Mouse (Mus musculus): ENCODE results near the gene Olfr351. TPM values are rescaled to one million over a fixed set of nuclear protein-coding genes. Genes with fewer than 3 reads are reported as not detected.

Gene Olfr351
- not detected in 2 replicates for polyA plus RNA-seq (2015; fragmentation: Nextera tagmentation; extraction: Ambion mirVana)

- Histone ChIP-seq H3K27me3 (no peaks in the 10 kb centered on the region), H3K4me2 (replicated peaks) (no peak within 1 kb of the TSS), H3K36me3 (no peaks in the 10 kb centered on the region), H3K9ac (replicated peaks) (no peak within 1 kb of the TSS), H3K4me3 (replicated peaks) (no peak within 1 kb of the TSS), H3K4me1 (replicated peaks) (no peaks in the 10 kb centered on the region), H3K27ac (no peak within 1 kb of the TSS), H3K9me3 (0 out of 2 replicates have a peak, but pooled peaks cover 16% of the 10 kb centered on the region)
- WGBS: 75% methylated on average over 1 of the region's 1 CpGs
- ATAC-seq: no peak
Observed at GRCm38 (mm10) chr2:36862560-36862959, at the start of gene Olfr351. Gene Olfr351 (minus strand): TSS chr2:36862660.

GRCm38 (mm10) chr2:36905380-36905779 lies 42.9 kb upstream of the Olfr351 start, which contains the start of gene Olfr354:
Gene Olfr354 (plus strand): TSS chr2:36905680.
- Histone ChIP-seq H3K27ac (no peak within 1 kb of the TSS), H3K9me3 (peaks cover 41% of the 10 kb centered on the region), H3K9ac (replicated peaks) (no peak within 1 kb of the TSS), H3K4me2 (replicated peaks) (no peak within 1 kb of the TSS), H3K4me3 (replicated peaks) (no peak within 1 kb of the TSS), H3K36me3 (no peaks in the 10 kb centered on the region), H3K27me3 (no peaks in the 10 kb centered on the region), H3K4me1 (replicated peaks) (no peaks in the 10 kb centered on the region)
- ATAC-seq: no peak

GRCm38 (mm10) chr2:36897114-36897513 lies 34.7 kb upstream of the Olfr351 start:
- Histone ChIP-seq H3K9ac (replicated peaks) (no peak overlapping the region), H3K4me1 (replicated peaks) (no peaks in the 10 kb centered on the region), H3K27me3 (no peaks in the 10 kb centered on the region), H3K27ac (no peak overlapping the region), H3K9me3 (peaks cover 22% of the 10 kb centered on the region), H3K36me3 (no peaks in the 10 kb centered on the region), H3K4me3 (replicated peaks) (no peak overlapping the region), H3K4me2 (replicated peaks) (no peak overlapping the region)
- no peak for ATAC-seq

- no peaks in the 10 kb centered on the region for H3K36me3 ChIP-seq
- H3K9ac ChIP-seq (replicated peaks): no peak within 1 kb of the TSS
- no peak for ATAC-seq
- H3K4me1 ChIP-seq (replicated peaks): no peaks in the 10 kb centered on the region
- H3K4me2 ChIP-seq (replicated peaks): no peak within 1 kb of the TSS
- peaks cover 24% of the 10 kb centered on the region for H3K9me3 ChIP-seq
- no peak within 1 kb of the TSS for H3K4me3 ChIP-seq (replicated peaks)
- H3K27me3 ChIP-seq: no peaks in the 10 kb centered on the region
- H3K27ac ChIP-seq: no peak within 1 kb of the TSS
Observed at GRCm38 (mm10) chr2:36892836-36893235, 30.4 kb upstream of the Olfr351 start, which contains the start of gene Olfr353. Gene Olfr353 (minus strand): TSS chr2:36892936.

GRCm38 (mm10) chr2:36868160-36868559 lies 5.7 kb upstream of the Olfr351 start, which contains the start of gene Olfr352:
Gene Olfr352 (plus strand): TSS chr2:36868460.
- H3K4me3 ChIP-seq (replicated peaks): no peak within 1 kb of the TSS
- WGBS: 78% methylated on average over 1 of the region's 1 CpGs
- peaks cover 28% of the 10 kb centered on the region; the same call in 1 of the 2 replicates for H3K9me3 ChIP-seq
- no peak within 1 kb of the TSS for H3K27ac ChIP-seq
- H3K4me1 ChIP-seq (replicated peaks): no peaks in the 10 kb centered on the region
- ATAC-seq: no peak
- H3K4me2 ChIP-seq (replicated peaks): no peak within 1 kb of the TSS
- no peaks in the 10 kb centered on the region for H3K27me3 ChIP-seq
- no peaks in the 10 kb centered on the region for H3K36me3 ChIP-seq
- no peak within 1 kb of the TSS for H3K9ac ChIP-seq (replicated peaks)

GRCm38 (mm10) chr2:36846010-36846409 lies 16.4 kb downstream of the Olfr351 start, which contains the start of gene Olfr350:
Gene Olfr350 (plus strand): TSS chr2:36846310.
- Histone ChIP-seq H3K4me3 (replicated peaks) (no peak within 1 kb of the TSS), H3K9ac (replicated peaks) (no peak within 1 kb of the TSS), H3K36me3 (no peaks in the 10 kb centered on the region), H3K4me1 (replicated peaks) (no peaks in the 10 kb centered on the region), H3K4me2 (replicated peaks) (no peak within 1 kb of the TSS), H3K27ac (no peak within 1 kb of the TSS), H3K9me3 (peaks cover 25% of the 10 kb centered on the region), H3K27me3 (no peaks in the 10 kb centered on the region)
- ATAC-seq: no peak
- 90% methylated on average over 1 of the region's 1 CpGs for WGBS

- Histone ChIP-seq H3K4me2 (replicated peaks) (no peak within 1 kb of the TSS), H3K36me3 (no peaks in the 10 kb centered on the region), H3K9ac (replicated peaks) (no peak within 1 kb of the TSS), H3K4me1 (replicated peaks) (no peaks in the 10 kb centered on the region), H3K27ac (no peak within 1 kb of the TSS), H3K27me3 (no peaks in the 10 kb centered on the region), H3K9me3 (peaks cover 23% of the 10 kb centered on the region; the same call in 1 of the 2 replicates), H3K4me3 (replicated peaks) (no peak within 1 kb of the TSS)
- WGBS: 67% methylated on average over 1 of the region's 1 CpGs
- ATAC-seq: no peak
Observed at GRCm38 (mm10) chr2:36816932-36817331, 45.5 kb downstream of the Olfr351 start, which contains the start of gene Olfr3. Gene Olfr3 (minus strand): TSS chr2:36817032.

Other genes with a start within 250 kb of the Olfr351 start
- gene Olfr345, start 222.6 kb downstream of the Olfr351 start, polyA plus RNA-seq (2015; fragmentation: Nextera tagmentation; extraction: Ambion mirVana): not detected in 2 replicates
- not detected in 2 replicates for gene Olfr346, start 176.9 kb downstream of the Olfr351 start, polyA plus RNA-seq (2015; fragmentation: Nextera tagmentation; extraction: Ambion mirVana)
- not detected in 2 replicates for gene Olfr347, start 130.8 kb downstream of the Olfr351 start, polyA plus RNA-seq (2015; fragmentation: Nextera tagmentation; extraction: Ambion mirVana)
- gene Olfr348, start 78.4 kb downstream of the Olfr351 start, polyA plus RNA-seq (2015; fragmentation: Nextera tagmentation; extraction: Ambion mirVana): not detected in 2 replicates
- gene Olfr50, start 72.1 kb downstream of the Olfr351 start, polyA plus RNA-seq (2015; fragmentation: Nextera tagmentation; extraction: Ambion mirVana): not detected in 2 replicates
- gene Olfr3, start 45.6 kb downstream of the Olfr351 start, polyA plus RNA-seq (2015; fragmentation: Nextera tagmentation; extraction: Ambion mirVana): not detected in 2 replicates
- gene Olfr350, start 16.4 kb downstream of the Olfr351 start, polyA plus RNA-seq (2015; fragmentation: Nextera tagmentation; extraction: Ambion mirVana): not detected in 2 replicates
- gene Olfr352, start 5.8 kb upstream of the Olfr351 start, polyA plus RNA-seq (2015; fragmentation: Nextera tagmentation; extraction: Ambion mirVana): not detected in 2 replicates
- not detected in 2 replicates for gene Olfr353, start 30.3 kb upstream of the Olfr351 start, polyA plus RNA-seq (2015; fragmentation: Nextera tagmentation; extraction: Ambion mirVana)
- not detected in 2 replicates for gene Olfr354, start 43.0 kb upstream of the Olfr351 start, polyA plus RNA-seq (2015; fragmentation: Nextera tagmentation; extraction: Ambion mirVana)
- gene Olfr355, start 66.2 kb upstream of the Olfr351 start, polyA plus RNA-seq (2015; fragmentation: Nextera tagmentation; extraction: Ambion mirVana): not detected in 2 replicates
- gene Olfr356, start 74.5 kb upstream of the Olfr351 start, polyA plus RNA-seq (2015; fragmentation: Nextera tagmentation; extraction: Ambion mirVana): not detected in 2 replicates
- not detected in 2 replicates for gene Olfr357, start 131.2 kb upstream of the Olfr351 start, polyA plus RNA-seq (2015; fragmentation: Nextera tagmentation; extraction: Ambion mirVana)
- gene Olfr358, start 146.7 kb upstream of the Olfr351 start, polyA plus RNA-seq (2015; fragmentation: Nextera tagmentation; extraction: Ambion mirVana): not detected in 2 replicates
- not detected in 2 replicates for gene Olfr360, start 203.1 kb upstream of the Olfr351 start, polyA plus RNA-seq (2015; fragmentation: Nextera tagmentation; extraction: Ambion mirVana)
- gene Olfr361, start 226.6 kb upstream of the Olfr351 start, polyA plus RNA-seq (2015; fragmentation: Nextera tagmentation; extraction: Ambion mirVana): not detected in 2 replicates